In genomic region chr6:91184776-91185175, GRCm38 (mm10) we compare ENCODE assay signal across 23 mouse cellular contexts. TPM values are rescaled to one million over a fixed set of nuclear protein-coding genes. Genes with fewer than 3 reads are reported as not detected.
"Had no signal": no experiment of that assay in that cellular context is flagged by ENCODE, and none has a peak within 500 bp of the region (broad histone marks: within the 10 kb centered on the region; RNA-seq: fewer than 3 reads in every experiment).

No protein-coding gene starts in this region.

- H3K4me1 ChIP-seq: stomach, embryonic 15.5 days had no signal

- H3K27me3 ChIP-seq: lung, embryonic 15.5 days; neural tube, embryonic 13.5 days; neural tube, embryonic 15.5 days; stomach, embryonic 15.5 days had no signal

- H3K4me2 ChIP-seq: lung, embryonic 15.5 days; midbrain, embryonic 11.5 days; neural tube, embryonic 13.5 days; neural tube, embryonic 15.5 days; stomach, embryonic 15.5 days had no signal

- H3K27ac ChIP-seq: lung, embryonic 15.5 days; macrophage; neural tube, embryonic 13.5 days; neural tube, embryonic 15.5 days; stomach, embryonic 15.5 days; stomach, postnatal 0 days had no signal

- DNase-seq: liver, postnatal 0 days; lung, adult 2 months; lung, postnatal 36 days; midbrain, embryonic 14.5 days; retina, postnatal 1 day; right cerebral cortex, adult 18-20 months; right cerebral cortex, postnatal 25 days; right cerebral cortex, postnatal 4 days; thymus, adult 2 months; thymus, postnatal 25 days; thymus, postnatal 4 days had no signal

- H3K9ac ChIP-seq: liver, postnatal 0 days; lung, embryonic 15.5 days; neural tube, embryonic 13.5 days; neural tube, embryonic 15.5 days; stomach, embryonic 15.5 days had no signal

- H3K36me3 ChIP-seq: lung, embryonic 15.5 days; neural tube, embryonic 13.5 days; neural tube, embryonic 15.5 days; stomach, embryonic 15.5 days had no signal

- H3K9me3 ChIP-seq: lung, embryonic 15.5 days; neural tube, embryonic 13.5 days; neural tube, embryonic 15.5 days; stomach, embryonic 15.5 days had no signal

- ATAC-seq: liver, postnatal 0 days; lung, postnatal 0 days; midbrain, embryonic 16.5 days had no signal

- H3K4me3 ChIP-seq: lung, embryonic 15.5 days; megakaryocyte, embryonic 14.5 days; myocyte; neural tube, embryonic 13.5 days; neural tube, embryonic 15.5 days; stomach, embryonic 15.5 days had no signal

RNA-seq across cellular contexts. Expression of gene Fbln2, which starts 27.5 kb away (rescaled TPM):
- total RNA-seq: megakaryocyte progenitor cell, adult 5-6 weeks had no signal
